Mouse (Mus musculus) midbrain, embryonic 16.5 days (tissue): ENCODE measurements around the gene Fstl4. TPM values are rescaled to one million over a fixed set of nuclear protein-coding genes. Genes with fewer than 3 reads are reported as not detected.

Experiments
- ATAC-seq: fragments of 200-750 bp; cut with Nextera tagmentation; 2 replicates; pipeline ENCODE4 v1.8.0; 2017; ENCODE audit warnings: moderate TSS enrichment
- H3K27ac ChIP-seq: fragments of 300-500 bp; sonication (generic); 2 replicates; pipeline ENCODE4 v1.5.1; 2014; ENCODE audit warnings: mild to moderate bottlenecking, low read length, mixed read lengths
- H3K27me3 ChIP-seq: fragments of 300-500 bp; sonication (generic); 2 replicates; pipeline ENCODE4 v1.6.1; 2014; ENCODE audit warnings: low read depth, low read length, mixed read lengths; ENCODE audit not compliant: control insufficient read depth, insufficient read depth
- H3K36me3 ChIP-seq: fragments of 300-500 bp; sonication (generic); 2 replicates; pipeline ENCODE4 v1.6.1; 2014; ENCODE audit warnings: mild to moderate bottlenecking, low read length, moderate library complexity, mixed read lengths; ENCODE audit not compliant: control insufficient read depth, insufficient read depth
- H3K4me1 ChIP-seq: fragments of 300-500 bp; sonication (generic); 2 replicates; pipeline ENCODE4 v1.6.1; 2014; ENCODE audit warnings: mild to moderate bottlenecking, low read length, mixed read lengths; ENCODE audit not compliant: control insufficient read depth, insufficient read depth
- H3K4me2 ChIP-seq: fragments of 300-500 bp; sonication (generic); 2 replicates; pipeline ENCODE4 v1.6.1; 2014; ENCODE audit warnings: mild to moderate bottlenecking, low read length, mixed read lengths
- H3K4me3 ChIP-seq: fragments of 300-500 bp; sonication (generic); 2 replicates; pipeline ENCODE4 v1.5.1; 2014; ENCODE audit warnings: low read depth, mild to moderate bottlenecking, low read length, moderate library complexity, mixed read lengths
- H3K9ac ChIP-seq: fragments of 300-500 bp; sonication (generic); 2 replicates; pipeline ENCODE4 v1.6.1; 2014; ENCODE audit warnings: low read depth, low read length, mixed read lengths
- H3K9me3 ChIP-seq: fragments of 300-500 bp; sonication (generic); replicated peaks from 2 replicates; pipeline ENCODE4 v1.6.1; 2014; ENCODE audit warnings: mild to moderate bottlenecking, low read length, mixed read lengths; ENCODE audit not compliant: control insufficient read depth, poor library complexity, severe bottlenecking
- WGBS: fragments of 180-500 bp; shearing (Covaris S2); extraction: QIAGEN DNeasy Blood & Tissue Kit; methylation state at CpG from one replicate; pipeline ENCODE4 v1.1.7; 2014; 5-methylcytosine and 5-hydroxymethylcytosine counted together
- polyA plus RNA-seq: library from polyadenylated mRNA; unstranded; fragments of >200 nt; fragmentation: Nextera tagmentation; extraction: Ambion mirVana; gene quantifications from 2 replicates; pipeline ENCODE4 v1.2.1, GENCODE M21; 2015

Fstl4 gene
- polyA plus RNA-seq, 1 experiment from 2014 or later: 10.3 TPM

GRCm38 (mm10) chr11:52761800-52762199 is 2.6 kb upstream of the Fstl4 start:
- H3K27me3 ChIP-seq: peaks cover 24% of the 10 kb centered on the region

DNA sequence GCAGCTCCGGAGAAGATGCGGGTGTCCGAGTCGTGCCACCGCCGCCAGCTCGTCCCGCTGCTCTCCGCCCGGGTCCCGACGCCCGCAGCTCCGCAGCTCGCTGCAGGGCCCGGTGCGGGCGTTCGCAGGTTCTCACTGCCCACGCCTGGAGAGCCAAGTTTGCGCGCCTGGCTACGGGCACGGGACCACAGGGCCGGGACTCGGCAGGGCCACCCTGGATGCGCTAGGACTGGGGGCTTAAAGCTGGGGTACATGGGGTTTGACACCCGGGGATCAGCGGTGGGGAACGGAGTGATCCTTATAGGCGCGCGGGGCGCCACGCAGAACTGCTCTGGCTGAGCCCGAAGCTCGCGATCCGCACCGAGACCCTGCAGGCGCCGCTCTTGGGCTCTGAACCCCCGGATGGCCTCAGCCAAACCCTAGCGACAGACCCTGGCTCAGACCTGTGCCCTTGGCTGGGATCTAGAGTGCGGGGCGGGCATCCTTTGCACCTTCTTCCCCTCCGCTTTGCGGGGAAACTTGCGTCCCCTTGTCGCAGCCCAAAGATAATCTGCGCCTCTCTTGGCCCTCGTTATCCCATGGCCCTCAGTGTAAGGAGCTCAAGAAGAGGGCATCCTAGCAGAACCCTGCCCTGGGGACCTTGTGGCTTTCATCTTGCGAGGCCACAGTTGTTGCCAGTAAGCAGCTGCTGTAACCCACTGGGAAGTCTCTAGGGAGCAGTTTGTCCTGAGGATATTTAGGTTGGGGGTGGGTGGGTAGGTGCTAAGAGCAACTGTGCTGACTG is 652 bp downstream of the Fstl4 start:
- under 1% methylated on average over 53 of the region's 53 CpGs for WGBS
- peak; percentile 59 for ATAC-seq
- Histone ChIP-seq H3K9me3 (no peaks in the 10 kb centered on the region), H3K27ac (0 out of 2 replicates have a peak overlapping the region, but pooled peaks have one; percentile 17), H3K4me2 (peak overlapping the region; percentile 99), H3K4me3 (peak overlapping the region; percentile 75), H3K36me3 (no peaks in the 10 kb centered on the region), H3K9ac (peak overlapping the region; percentile 75), H3K4me1 (peaks cover 10% of the 10 kb centered on the region), H3K27me3 (peaks cover 24% of the 10 kb centered on the region)

More at GRCm38 (mm10) chr11:52761800-52762199, 2.6 kb upstream of the Fstl4 start:
- Histone ChIP-seq H3K4me3 (no peak overlapping the region), H3K9ac (no peak overlapping the region), H3K27ac (no peak overlapping the region), H3K36me3 (no peaks in the 10 kb centered on the region), H3K9me3 (no peaks in the 10 kb centered on the region), H3K4me1 (peaks cover 10% of the 10 kb centered on the region), H3K4me2 (no peak overlapping the region)
- ATAC-seq: no peak
- WGBS: 56% methylated on average over 1 of the region's 1 CpGs

DNA sequence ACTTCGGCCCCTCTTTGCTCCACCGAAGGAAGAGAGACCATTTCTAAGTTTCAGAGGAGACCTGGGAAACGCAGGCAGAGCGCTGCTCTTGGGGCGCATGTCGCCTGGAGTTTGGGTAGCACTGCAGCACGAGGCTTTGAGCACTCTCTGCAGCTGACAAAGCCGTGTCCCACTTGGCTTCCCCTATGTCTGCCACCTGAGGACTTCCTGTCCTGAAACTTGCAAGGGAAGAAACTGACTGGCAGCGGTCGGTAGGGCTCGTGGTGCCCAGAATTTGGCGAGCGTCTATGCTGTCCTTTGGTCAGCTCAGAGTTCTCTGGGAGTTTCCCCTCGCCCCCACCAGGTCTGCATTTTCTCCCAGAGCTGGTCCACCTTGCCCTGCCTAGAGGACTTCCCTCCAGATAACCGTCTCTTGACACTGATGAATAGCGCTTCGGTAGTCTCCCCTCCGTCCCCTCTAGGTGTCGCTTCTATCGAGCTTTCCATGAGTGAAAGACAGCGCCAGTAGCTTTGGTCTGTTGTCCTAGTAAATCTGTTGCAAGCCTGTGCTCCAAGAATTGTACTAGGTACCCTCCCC is 1.3 kb downstream of the Fstl4 start:
- no peak overlapping the region for H3K9ac ChIP-seq
- peak overlapping the region; percentile 99 for H3K4me2 ChIP-seq
- H3K27me3 ChIP-seq: peaks cover 24% of the 10 kb centered on the region
- H3K4me3 ChIP-seq: peak overlapping the region; percentile 75
- H3K27ac ChIP-seq: no peak overlapping the region
- peaks cover 10% of the 10 kb centered on the region for H3K4me1 ChIP-seq
- H3K36me3 ChIP-seq: no peaks in the 10 kb centered on the region
- 6% methylated on average over 21 of the region's 21 CpGs for WGBS
- no peaks in the 10 kb centered on the region for H3K9me3 ChIP-seq
- peak; percentile 54; the same call in 1 of the 2 replicates for ATAC-seq

- H3K36me3 ChIP-seq: no peaks in the 10 kb centered on the region
- no peaks in the 10 kb centered on the region for H3K9me3 ChIP-seq
- no peak for ATAC-seq
- WGBS: 44% methylated on average over 3 of the region's 3 CpGs
- no peak overlapping the region for H3K9ac ChIP-seq
- no peak overlapping the region for H3K4me2 ChIP-seq
- no peak overlapping the region for H3K4me3 ChIP-seq
- H3K27ac ChIP-seq: no peak overlapping the region
- H3K4me1 ChIP-seq: peaks cover 10% of the 10 kb centered on the region
- H3K27me3 ChIP-seq: peaks cover 20% of the 10 kb centered on the region
These were observed 3.5 kb downstream of the Fstl4 start for GRCm38 (mm10) chr11:52767921-52768320.

DNA sequence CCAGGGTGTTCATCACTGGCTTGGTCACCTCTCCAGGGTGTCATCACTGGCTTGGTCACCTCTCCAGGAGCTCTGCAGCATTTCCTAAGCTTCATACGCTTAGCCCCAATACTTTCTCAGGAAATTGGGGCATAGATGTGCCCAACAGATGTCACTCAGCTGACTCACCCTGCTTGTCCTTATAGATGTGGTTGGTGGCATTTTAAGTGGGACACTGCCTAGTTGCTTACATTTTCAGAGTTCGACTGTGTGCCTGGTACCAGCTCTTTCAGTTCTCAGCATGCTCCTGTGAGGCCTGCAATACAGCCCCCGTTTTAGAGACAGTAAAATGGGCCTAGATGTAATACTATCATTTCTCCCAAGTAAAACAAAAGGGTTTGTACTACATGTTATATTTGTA is 8.6 kb downstream of the Fstl4 start:
- 87% methylated on average over 3 of the region's 3 CpGs for WGBS
- H3K9ac ChIP-seq: no peak overlapping the region
- no peaks in the 10 kb centered on the region for H3K36me3 ChIP-seq
- H3K27ac ChIP-seq: no peak overlapping the region
- H3K4me1 ChIP-seq: peaks cover 12% of the 10 kb centered on the region; the same call in 1 of the 2 replicates
- no peak overlapping the region for H3K4me2 ChIP-seq
- no peaks in the 10 kb centered on the region for H3K27me3 ChIP-seq
- no peak for ATAC-seq
- no peaks in the 10 kb centered on the region for H3K9me3 ChIP-seq
- no peak overlapping the region for H3K4me3 ChIP-seq

GRCm38 (mm10) chr11:52775291-52775690 is 10.9 kb downstream of the Fstl4 start:
- no peak for ATAC-seq
- Histone ChIP-seq H3K4me3 (no peak overlapping the region), H3K4me1 (peaks cover 12% of the 10 kb centered on the region; the same call in 1 of the 2 replicates), H3K36me3 (no peaks in the 10 kb centered on the region), H3K27ac (no peak overlapping the region), H3K9ac (no peak overlapping the region), H3K27me3 (no peaks in the 10 kb centered on the region), H3K9me3 (no peaks in the 10 kb centered on the region), H3K4me2 (no peak overlapping the region)
- WGBS: 45% methylated on average over 3 of the region's 3 CpGs

DNA sequence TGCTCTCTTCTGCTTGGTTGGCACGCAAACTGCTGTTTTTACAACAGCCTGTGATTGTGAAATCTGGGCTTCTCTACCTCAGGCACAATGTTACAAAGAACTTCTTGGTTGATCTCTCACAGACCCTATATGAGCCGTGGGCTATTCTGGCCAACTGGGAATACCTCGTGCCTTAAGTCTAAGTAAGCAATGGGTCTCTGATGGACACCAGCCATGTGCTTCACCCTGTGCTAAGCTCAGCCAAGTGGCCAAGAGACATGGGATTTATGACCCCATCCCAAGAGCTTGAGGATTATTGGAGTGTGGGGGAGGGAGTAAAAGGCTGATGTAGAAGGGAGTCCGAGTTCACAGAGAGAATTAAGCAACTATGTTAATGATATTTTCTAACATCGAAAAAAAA is 18.0 kb downstream of the Fstl4 start:
- no peaks in the 10 kb centered on the region for H3K27me3 ChIP-seq
- WGBS: 91% methylated on average over 5 of the region's 5 CpGs
- no peak overlapping the region for H3K27ac ChIP-seq
- no peaks in the 10 kb centered on the region for H3K36me3 ChIP-seq
- no peak for ATAC-seq
- no peaks in the 10 kb centered on the region for H3K9me3 ChIP-seq
- H3K4me2 ChIP-seq: no peak overlapping the region
- H3K4me3 ChIP-seq: no peak overlapping the region
- H3K4me1 ChIP-seq: no peaks in the 10 kb centered on the region
- H3K9ac ChIP-seq: no peak overlapping the region

DNA sequence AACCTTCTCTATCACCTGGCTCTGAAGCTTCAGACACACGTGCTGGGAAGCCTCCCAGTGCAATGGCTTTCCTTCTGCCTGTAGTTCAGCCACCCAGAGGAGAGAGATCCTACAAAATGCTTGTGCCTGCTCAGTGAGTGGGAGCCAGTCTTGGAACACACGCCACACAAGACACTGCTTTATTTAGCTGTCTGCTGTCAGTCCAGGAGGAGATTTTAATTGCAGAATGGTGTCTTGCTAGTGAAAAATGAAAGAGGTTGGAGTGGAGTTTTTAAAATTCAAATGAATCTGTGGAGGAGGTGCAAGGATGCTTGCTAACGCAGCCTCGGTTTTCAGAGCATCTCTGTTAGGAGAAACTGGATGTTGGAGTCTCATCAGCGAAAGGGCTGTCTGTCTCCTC is 29.9 kb downstream of the Fstl4 start:
- ATAC-seq: no peak

GRCm38 (mm10) chr11:52809542-52809941 is 45.1 kb downstream of the Fstl4 start:
- 86% methylated on average over 2 of the region's 2 CpGs for WGBS
- Histone ChIP-seq H3K4me3 (no peak overlapping the region), H3K27ac (no peak overlapping the region), H3K27me3 (no peaks in the 10 kb centered on the region), H3K4me1 (no peaks in the 10 kb centered on the region), H3K4me2 (no peak overlapping the region), H3K9ac (no peak overlapping the region), H3K9me3 (no peaks in the 10 kb centered on the region), H3K36me3 (no peaks in the 10 kb centered on the region)
- ATAC-seq: no peak

More for the DNA sequence above, 29.9 kb downstream of the Fstl4 start:
- no peaks in the 10 kb centered on the region for H3K27me3 ChIP-seq
- 67% methylated on average over 5 of the region's 5 CpGs for WGBS
- no peaks in the 10 kb centered on the region for H3K4me1 ChIP-seq
- H3K36me3 ChIP-seq: no peaks in the 10 kb centered on the region
- H3K27ac ChIP-seq: no peak overlapping the region
- H3K9ac ChIP-seq: no peak overlapping the region
- H3K9me3 ChIP-seq: no peaks in the 10 kb centered on the region
- H3K4me3 ChIP-seq: no peak overlapping the region
- H3K4me2 ChIP-seq: no peak overlapping the region
